Mouse (Mus musculus) testis, postnatal 14 days (tissue): Measurements from ENCODE around the gene Fgfr1op2.
A peak's percentile ranks its signal among the peaks of the same experiment; 100 is the strongest.

Source experiments
- DNase-seq: peaks from one replicate; pipeline ENCODE4 v3.0.0; 2021; ENCODE audit warnings: low spot score

Fgfr1op2 gene

DNA sequence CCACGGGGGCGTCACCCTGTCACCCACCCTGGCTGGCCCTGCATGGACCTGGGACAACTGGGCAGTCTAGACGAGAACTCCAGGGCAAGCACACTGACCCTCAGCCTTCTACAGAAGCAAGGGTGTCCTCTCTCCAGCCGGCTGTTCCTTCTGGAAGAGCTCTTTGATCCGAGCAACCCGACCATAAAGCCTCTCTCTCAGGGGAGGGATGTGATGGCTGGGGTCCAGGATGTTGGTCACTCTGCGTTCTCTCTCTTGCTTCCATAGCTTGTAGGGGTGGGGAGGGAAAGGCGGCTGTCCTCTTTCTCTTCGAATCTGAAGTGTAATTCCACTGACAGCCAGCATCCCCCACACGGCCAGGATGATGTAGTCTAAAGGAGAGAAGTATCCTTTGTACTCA, 26.6 kb downstream of the Fgfr1op2 start:
- peak; percentile 23 for DNase-seq

DNA sequence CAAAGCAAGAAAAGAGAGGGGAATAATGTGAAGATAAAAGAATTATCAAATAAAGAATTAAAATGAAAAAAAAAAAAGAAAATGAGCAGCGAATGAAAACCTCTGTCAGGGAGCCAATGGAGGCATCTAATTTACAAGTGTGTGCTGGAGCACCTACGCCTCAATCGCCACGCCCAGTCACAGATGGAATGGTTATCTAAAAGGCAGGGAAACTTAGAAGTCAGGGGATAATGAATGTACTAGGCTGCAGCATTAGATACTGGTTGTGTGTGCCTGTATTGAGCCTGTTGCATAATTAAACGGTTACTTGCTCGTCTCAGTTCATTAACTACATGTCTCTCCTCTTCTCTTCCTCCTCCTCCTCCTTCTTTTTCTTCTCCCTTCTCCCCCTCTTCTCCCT, 34.4 kb downstream of the Fgfr1op2 start:
- no peak for DNase-seq

- no peak for DNase-seq
Measured at GRCm38 (mm10) chr6:146611897-146612296, 34.9 kb downstream of the Fgfr1op2 start.

DNA sequence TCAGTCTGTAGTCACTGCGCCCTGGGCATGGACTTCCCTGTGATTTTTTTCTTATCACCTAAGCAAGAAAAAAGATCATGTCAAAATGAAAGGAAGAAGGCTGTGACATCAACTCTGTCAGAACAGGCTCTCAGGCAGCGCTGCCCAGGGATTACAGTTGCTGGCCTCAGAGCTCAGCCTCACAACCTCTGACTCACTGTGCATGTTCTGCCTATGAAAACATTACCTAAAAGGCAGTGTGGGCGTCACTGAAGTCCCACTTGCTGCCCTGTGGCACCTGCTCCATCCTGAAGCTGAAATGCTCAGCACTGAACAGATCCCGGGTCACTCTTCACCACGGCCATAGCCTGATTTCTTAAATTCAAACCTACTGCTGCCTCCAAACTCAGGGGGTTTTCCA, 35.7 kb downstream of the Fgfr1op2 start:
- no peak for DNase-seq

DNA sequence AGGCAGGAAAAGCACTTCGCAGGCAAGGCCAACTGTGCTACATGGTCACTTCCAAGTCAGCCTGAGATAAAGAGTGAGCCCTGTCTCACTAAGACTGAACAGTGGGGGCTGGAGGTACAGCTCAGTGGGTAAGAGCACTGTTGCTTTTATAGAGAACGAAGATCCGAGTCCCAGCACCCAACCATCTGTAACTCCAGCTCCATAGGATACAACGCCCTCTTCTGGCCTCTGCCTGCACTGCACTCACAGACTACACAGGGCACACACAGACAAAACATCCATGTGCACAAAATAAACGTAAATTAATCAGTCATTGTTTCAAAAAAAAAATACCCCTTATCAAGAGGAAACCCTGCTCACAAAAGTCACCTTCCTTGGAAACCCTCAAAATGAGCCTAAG, 36.9 kb downstream of the Fgfr1op2 start:
- DNase-seq, result no peak

DNA sequence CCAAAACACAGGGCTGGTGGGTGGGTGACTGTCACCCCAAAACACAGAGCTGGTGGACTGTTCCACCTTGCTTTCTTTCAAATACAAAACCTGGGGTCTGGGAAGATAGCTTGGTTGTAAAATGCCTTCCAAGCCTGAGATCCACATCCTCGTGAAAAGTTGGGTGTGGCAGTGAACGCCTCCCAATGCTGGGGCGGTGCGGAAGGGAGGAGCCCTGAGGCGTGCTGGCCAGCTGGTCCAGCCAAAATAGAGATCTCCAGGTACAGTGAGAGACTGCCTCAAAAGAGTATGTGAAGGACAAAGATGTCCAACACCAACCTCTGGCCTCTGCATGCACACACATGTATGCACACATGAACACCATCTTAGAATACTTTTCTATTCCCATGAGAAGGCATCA, 37.5 kb downstream of the Fgfr1op2 start:
- no peak for DNase-seq

GRCm38 (mm10) chr6:146615891-146616290, 38.9 kb downstream of the Fgfr1op2 start:
- DNase-seq, result no peak

- DNase-seq, result no peak
Measured at GRCm38 (mm10) chr6:146616670-146617069, 39.7 kb downstream of the Fgfr1op2 start.

DNA sequence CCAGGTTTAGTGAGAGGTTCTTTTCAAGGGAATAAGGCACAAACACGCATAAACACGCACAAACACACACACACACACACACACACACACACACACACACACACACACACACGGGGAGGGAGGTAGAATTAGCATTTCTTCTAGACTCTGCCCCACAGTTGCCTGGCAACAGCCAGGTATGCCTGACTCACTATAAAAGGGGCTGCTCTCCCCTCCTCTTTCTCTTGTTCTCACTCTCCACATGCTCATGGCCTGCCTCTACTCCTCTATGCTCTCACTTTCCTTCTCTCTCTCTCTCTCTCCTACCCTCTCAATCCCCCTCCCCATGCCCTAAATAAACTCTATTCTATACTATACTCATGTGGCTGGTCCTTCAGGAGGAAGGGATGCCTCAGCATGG, 51.1 kb downstream of the Fgfr1op2 start:
- DNase-seq, result no peak

DNA sequence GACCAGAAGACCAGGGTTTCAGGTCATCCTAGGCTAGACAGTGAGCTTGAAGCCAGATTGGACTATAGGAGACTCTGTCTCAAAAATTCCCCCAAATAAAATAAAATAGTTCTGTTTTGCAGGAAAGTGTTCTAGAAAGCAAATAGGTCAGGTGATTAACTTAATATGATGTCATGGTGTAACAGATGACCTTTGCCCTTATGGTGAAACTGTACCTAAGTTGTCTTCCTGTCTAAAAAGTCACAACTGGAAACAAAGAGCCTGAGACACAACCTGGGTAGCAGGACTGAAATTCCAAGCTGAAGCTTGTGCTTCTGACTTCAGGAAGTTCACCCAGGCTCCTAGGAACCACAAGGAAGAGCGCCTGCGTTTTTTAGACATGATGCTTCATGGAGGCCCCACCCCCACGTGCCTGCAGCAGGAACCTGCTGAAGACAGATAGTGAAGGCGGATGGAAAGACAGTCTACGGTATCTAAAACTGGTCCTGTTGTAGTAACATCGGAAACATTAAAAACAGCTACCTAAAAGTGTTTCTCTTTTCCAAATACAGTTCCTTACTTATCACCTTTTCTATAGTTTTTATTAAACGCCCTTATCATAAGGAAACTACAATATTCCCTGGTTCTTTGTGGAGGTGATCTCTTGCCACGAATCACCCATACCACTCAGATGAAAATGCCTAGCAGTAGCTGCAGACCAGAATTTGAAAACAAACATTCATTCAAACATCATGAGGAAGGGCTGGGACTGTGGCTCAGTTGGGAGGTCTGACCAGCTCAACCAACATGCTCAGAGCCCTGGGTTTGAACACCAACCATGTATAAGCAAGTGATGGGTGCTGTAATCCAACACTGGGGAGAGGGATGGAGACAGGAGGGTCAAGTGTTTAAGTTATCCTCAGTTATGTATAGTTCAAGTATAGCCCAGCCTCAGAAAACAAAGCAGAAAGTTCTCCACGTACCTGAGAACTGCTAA, 53.1 kb downstream of the Fgfr1op2 start:
- DNase-seq, result no peak

DNA sequence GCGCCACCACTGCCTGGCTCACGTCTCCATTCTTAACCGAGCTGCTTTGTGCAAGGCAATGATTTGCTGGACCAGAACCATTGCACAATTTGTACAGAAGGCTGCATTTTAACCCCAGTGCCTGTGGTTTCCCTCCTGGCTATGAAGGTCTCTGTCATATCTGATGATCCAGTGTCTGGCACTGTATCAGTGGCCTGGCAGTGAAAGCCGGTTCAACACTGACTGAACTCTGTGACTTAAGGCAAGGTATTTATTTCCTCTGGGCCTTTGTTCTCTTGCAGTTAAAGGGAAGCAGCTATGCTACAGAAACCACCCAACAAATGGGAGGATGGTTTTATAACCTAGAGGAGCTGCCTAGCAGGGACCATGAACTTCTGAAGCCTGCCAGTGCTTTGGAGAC, 54.0 kb downstream of the Fgfr1op2 start:
- DNase-seq, result no peak

GRCm38 (mm10) chr6:146631847-146632246, 54.8 kb downstream of the Fgfr1op2 start:
- DNase-seq, result no peak

GRCm38 (mm10) chr6:146632403-146632802, 55.4 kb downstream of the Fgfr1op2 start:
- DNase-seq, result no peak

GRCm38 (mm10) chr6:146633097-146633496, 56.1 kb downstream of the Fgfr1op2 start:
- DNase-seq, result peak; percentile 58

- peak; percentile 46 for DNase-seq
Measured at GRCm38 (mm10) chr6:146633629-146634014, 56.6 kb downstream of the Fgfr1op2 start.

DNA sequence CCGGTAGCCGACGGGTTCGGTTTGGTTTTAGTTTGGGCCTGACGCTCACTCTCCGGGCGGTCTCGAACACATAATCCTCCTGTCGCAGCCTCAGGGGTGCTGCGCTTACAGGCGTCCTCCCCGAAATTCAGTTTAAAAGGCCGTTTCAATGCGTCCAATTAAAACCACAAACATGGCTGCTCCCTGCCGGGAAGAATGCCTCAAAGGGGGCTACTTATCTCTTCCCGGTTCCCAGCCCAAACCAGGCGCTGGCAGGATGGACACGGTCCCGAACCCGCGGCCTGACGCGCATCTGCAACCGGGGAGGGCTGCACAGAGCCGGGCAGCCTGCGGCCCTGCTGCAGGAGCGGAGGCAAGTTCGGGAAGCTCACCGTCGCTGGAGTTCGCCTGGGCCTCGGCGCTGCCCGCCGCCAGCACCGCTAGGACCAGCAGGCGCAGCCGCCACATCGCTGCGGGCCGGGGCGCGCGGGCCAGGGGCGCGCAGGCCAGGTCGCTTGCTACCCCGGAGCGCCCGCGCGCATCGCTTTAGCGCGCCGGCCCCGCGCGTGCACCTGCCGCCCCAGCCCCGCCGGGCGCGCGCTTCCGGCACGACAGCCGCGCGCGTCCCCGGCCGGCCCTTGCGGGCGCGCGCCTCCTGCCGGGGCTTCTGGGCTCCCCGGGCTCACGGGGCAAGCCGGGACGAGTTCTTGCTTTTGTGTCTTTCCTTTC, 57.2 kb downstream of the Fgfr1op2 start:
- peak; percentile 81 for DNase-seq

GRCm38 (mm10) chr6:146634759-146635606, 58.0 kb downstream of the Fgfr1op2 start:
- DNase-seq, result no peak

GRCm38 (mm10) chr6:146636482-146636881, 59.5 kb downstream of the Fgfr1op2 start:
- no peak for DNase-seq

DNA sequence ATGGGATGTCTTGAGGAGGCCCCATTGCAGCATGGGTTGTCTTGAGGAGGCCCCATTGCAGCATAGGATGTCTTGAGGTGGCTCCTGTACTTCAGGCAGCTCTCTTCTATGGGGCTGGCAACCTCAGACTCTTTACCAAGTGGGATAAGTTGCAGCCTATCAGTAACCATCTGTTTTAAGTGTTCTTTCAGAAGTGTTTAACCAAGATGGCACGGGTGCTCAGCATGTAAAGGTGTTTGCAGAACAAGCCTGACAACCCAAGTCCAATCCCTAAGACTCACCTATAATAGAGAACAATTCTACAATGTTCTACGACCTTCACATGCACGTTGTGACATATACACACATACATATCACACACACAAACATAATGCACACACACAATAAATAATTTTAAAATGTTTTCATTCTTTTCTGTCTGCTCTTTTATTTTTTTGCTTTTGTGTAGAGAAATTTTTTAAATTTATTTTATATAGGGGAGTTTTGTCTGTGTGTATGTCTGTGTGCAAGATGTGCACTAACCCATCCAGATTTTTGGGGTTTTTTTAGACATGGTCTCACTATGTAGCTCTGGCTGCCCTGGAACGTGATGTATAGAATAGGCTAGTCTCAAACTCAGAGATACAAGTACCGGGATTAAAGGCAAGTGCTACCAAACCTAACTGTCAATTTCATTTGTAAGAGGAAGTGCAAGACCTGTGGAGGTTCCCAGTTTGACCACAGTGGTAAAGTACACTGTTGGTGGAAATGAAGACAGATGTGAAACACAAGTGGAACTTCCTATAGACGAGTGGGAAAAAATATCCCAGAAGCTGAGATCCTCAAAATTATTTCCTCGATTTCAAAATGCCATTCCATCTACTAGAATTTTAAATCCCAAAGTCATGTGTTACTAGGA, 63.3 kb downstream of the Fgfr1op2 start:
- no peak for DNase-seq

DNA sequence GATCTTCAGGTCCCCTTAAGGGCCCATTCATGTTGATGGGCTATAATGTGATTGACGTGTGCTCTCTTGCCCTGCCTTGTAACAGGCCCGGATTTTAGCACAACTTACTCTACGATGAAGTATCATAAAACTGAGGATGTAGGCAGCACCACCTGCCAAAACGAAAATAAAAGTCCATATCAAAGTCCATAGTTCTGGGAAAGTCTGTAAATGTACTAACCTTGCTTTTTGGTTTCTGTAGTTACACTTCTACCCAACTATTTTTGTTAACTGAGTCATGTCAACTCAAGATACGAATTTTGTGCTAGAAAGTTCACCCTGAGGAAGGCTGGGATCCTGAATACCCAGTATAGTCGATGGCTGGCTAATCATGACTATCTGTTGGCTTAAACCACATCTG, 64.0 kb downstream of the Fgfr1op2 start:
- DNase-seq, result no peak

- DNase-seq, result no peak
Measured at GRCm38 (mm10) chr6:146641621-146642210, 64.7 kb downstream of the Fgfr1op2 start.
